Mouse (Mus musculus): ENCODE measurements around the gene St6galnac3. TPM values are rescaled to one million over a fixed set of nuclear protein-coding genes. Genes with fewer than 3 reads are reported as not detected.

Gene St6galnac3
- polyA plus RNA-seq, 1 experiment from 2014 or later = 27.2 TPM

DNA sequence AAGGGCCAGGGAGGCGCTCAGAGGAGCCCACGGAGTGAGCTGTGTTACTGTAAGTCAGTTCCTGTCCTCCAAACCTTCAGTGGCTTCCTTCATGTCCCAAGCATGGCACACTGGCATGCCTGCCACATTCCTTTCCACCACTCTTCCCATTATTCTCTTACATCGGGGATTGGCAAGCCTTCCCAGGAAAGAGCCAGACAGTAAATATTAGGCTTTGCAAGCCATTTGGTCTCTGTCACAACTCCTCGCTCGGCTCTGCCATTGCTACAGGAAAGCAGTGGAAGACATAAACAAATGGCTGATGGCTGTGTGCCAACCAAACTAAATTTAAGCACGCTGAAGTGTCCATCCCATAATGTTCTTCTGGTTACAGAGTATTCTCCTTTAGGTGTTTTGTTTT lies 7.1 kb upstream of the St6galnac3 start:
- Histone ChIP-seq H3K4me3 (no peak overlapping the region), H3K27ac (replicated peaks) (no peak overlapping the region), H3K4me2 (no peak overlapping the region), H3K4me1 (replicated peaks) (peaks cover 35% of the 10 kb centered on the region), H3K9ac (no peak overlapping the region), H3K9me3 (no peaks in the 10 kb centered on the region), H3K36me3 (no peaks in the 10 kb centered on the region), H3K27me3 (no peaks in the 10 kb centered on the region)
- no peak for ATAC-seq (ENCODE audit: low read depth)
- WGBS = 58% methylated on average over 6 of the region's 6 CpGs

DNA sequence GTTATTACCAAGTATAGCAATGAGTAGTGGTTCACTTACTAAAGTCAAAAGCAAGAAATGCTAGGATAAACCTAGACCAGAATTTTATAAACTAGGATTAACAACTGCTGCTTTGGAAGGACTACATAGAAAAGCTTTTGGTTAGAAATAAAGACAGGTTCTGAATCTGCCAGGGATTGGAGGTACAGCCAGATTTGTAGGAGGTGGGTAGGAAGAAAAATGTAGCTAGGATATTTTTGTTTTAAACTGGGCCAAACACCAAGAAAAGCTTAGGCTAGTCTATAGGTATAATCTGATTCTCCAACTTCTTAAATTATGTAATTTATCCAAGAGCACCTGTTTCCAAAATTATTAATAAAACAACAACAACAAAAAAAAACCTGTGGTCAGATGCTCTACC lies 3.6 kb upstream of the St6galnac3 start:
- peaks cover 25% of the 10 kb centered on the region for H3K4me1 ChIP-seq (replicated peaks)
- no peak overlapping the region for H3K9ac ChIP-seq
- no peaks in the 10 kb centered on the region for H3K36me3 ChIP-seq
- no peaks in the 10 kb centered on the region for H3K9me3 ChIP-seq
- no peak overlapping the region for H3K4me3 ChIP-seq
- H3K4me2 ChIP-seq = no peak overlapping the region
- H3K27ac ChIP-seq (replicated peaks) = no peak overlapping the region
- ATAC-seq (ENCODE audit: low read depth) = no peak
- peaks cover 5% of the 10 kb centered on the region; the same call in 1 of the 2 replicates for H3K27me3 ChIP-seq

DNA sequence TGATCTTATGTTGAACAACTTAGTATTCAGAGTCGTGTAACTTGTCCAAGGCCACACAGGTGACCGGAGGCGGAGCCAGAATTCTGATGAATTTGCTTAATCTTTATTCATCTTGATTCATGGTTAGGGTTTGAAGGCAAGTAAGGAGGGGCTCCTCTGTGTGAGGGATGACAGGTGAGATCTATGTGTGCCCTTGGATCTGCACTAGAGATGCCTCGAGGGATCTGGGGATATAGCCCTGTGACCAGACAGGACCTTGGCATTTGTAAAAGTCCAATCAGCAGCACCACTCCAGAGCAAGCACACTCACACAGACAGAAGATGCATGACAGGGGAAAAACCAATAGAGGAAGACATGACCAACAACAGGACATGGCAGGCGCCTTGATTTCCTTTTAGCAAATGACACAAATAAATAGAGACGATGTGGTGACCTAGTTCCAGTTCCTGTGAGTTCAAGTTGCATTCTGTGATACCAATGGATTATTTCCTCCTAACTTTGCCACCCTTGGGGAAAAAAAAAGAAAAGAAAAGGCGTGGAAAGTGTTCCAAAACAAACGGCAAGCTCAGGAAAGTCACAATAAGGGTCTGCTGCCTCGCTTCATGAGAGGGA lies 1.4 kb downstream of the St6galnac3 start:
- 80% methylated on average over 9 of the region's 9 CpGs for WGBS
- peaks cover 5% of the 10 kb centered on the region; the same call in 1 of the 2 replicates for H3K27me3 ChIP-seq

DNA sequence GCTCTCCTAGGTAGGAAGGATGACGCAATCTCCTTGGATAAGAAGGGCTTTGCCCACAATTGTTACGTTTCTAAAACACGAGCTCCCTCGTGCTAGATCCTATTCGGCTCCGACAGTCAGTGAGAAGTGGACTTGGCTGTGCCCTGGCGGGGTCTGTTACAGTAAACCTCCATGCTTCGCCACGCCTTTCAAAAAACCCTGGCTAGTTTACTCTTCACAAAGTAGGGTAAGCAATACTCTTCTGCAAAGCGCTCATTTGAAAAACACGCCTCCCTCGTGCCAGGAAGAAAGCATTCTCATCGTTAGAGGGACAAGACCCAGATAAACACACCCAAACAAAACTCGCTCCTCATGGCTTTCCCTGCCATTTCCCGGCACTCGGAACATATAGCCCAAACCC lies 3.4 kb downstream of the St6galnac3 start:
- WGBS = 91% methylated on average over 16 of the region's 16 CpGs
- H3K9ac ChIP-seq = no peak overlapping the region
- H3K4me3 ChIP-seq = no peak overlapping the region
- H3K9me3 ChIP-seq = no peaks in the 10 kb centered on the region
- no peak overlapping the region for H3K4me2 ChIP-seq
- H3K27me3 ChIP-seq = peaks cover 5% of the 10 kb centered on the region; the same call in 1 of the 2 replicates
- H3K4me1 ChIP-seq (replicated peaks) = peaks cover 40% of the 10 kb centered on the region
- H3K27ac ChIP-seq (replicated peaks) = no peak overlapping the region
- ATAC-seq (ENCODE audit: low read depth) = no peak
- no peaks in the 10 kb centered on the region for H3K36me3 ChIP-seq

More for the DNA sequence above, 1.4 kb downstream of the St6galnac3 start:
- ATAC-seq (ENCODE audit: low read depth) = no peak
- peak overlapping the region; percentile 80 for H3K4me2 ChIP-seq
- H3K4me3 ChIP-seq = peak overlapping the region; percentile 56
- peaks cover 34% of the 10 kb centered on the region for H3K4me1 ChIP-seq (replicated peaks)
- no peaks in the 10 kb centered on the region for H3K36me3 ChIP-seq
- H3K9me3 ChIP-seq = no peaks in the 10 kb centered on the region
- H3K9ac ChIP-seq = peak overlapping the region; percentile 79; the same call in 1 of the 2 replicates
- no peak overlapping the region for H3K27ac ChIP-seq (replicated peaks)

DNA sequence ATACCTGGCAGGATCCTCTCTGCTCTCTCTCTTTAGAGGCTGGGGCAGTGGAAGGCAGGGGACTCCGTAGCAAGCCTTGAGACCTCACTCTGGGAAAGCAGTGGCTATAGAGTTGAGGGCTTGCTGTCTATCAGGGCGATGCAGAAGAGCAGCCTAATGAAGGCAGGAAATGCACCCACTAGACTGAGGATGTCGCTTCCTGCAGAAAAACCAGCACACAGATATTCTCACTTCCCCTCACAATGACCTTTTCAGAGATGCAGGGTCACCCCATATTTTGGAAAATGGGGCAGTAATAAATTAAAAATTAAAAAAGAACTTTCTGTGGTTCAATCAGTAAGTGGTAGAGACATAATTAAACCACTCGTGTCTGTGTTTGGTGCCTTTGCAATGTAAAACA lies 4.1 kb downstream of the St6galnac3 start:
- Histone ChIP-seq H3K9me3 (no peaks in the 10 kb centered on the region), H3K4me2 (no peak overlapping the region), H3K4me1 (replicated peaks) (peaks cover 42% of the 10 kb centered on the region), H3K27ac (replicated peaks) (no peak overlapping the region), H3K9ac (no peak overlapping the region), H3K36me3 (no peaks in the 10 kb centered on the region), H3K27me3 (peaks cover 2% of the 10 kb centered on the region; the same call in 1 of the 2 replicates), H3K4me3 (no peak overlapping the region)
- 78% methylated on average over 4 of the region's 4 CpGs for WGBS
- no peak for ATAC-seq (ENCODE audit: low read depth)

DNA sequence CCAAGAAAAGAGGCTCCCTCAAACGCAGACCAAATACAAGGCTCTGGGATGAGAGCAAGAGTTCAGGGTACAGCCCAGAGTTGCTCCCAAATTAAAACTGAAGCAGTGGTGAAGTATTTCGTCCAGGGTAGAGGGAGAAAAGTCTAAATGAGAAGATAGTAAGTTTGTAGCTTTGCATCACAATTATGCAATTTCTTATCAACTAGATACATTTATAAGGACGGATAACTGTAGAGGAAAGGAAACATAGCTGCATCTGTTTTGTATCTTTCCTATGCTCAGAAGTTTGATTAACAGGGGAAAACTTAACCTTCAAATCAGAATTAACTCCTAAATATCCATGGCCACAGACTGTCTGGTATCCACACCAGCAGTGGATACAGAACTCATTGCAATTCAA lies 4.7 kb downstream of the St6galnac3 start:
- Histone ChIP-seq H3K9ac (0 out of 2 replicates have a peak overlapping the region, but pooled peaks have one; percentile 31), H3K36me3 (no peaks in the 10 kb centered on the region), H3K27me3 (no peaks in the 10 kb centered on the region), H3K4me2 (no peak overlapping the region), H3K4me3 (no peak overlapping the region), H3K27ac (replicated peaks) (peak overlapping the region; percentile 54; the same call in 1 of the 2 replicates), H3K4me1 (replicated peaks) (peaks cover 39% of the 10 kb centered on the region), H3K9me3 (no peaks in the 10 kb centered on the region)
- no peak for ATAC-seq (ENCODE audit: low read depth)
- WGBS = 62% methylated on average over 3 of the region's 3 CpGs

DNA sequence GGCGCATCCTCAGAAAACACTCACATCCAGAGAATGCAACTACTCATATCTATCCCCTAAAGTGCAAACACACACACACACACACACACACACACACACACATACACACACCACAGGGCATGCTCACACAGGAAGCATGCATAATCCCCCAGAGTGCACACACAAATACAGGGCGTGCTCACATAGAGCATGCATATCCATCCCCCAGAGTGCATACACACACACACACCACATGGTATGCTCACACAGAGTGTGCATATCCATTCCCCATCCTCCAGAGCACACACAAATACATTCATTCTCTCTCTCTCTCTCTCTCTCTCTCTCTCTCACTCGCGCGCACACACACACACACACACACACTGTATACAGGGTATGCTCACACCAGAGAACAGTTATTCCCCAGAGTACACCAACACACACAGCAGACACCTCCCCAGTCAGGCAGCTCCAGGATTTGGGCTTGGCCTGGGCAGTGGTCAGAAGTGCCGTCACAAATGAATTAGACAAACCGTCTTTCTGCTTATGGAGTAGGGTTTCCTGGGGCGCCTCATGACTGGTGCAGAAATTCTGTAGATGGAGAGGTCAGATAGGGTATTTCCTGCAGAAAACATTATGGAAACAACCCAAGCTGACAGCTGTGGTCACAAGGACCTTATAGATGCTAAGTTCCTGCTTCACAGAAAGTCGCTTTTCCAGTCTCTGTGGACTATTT lies 5.6 kb downstream of the St6galnac3 start:
- no peaks in the 10 kb centered on the region for H3K27me3 ChIP-seq
- H3K9me3 ChIP-seq = no peaks in the 10 kb centered on the region
- no peak overlapping the region for H3K4me3 ChIP-seq
- 82% methylated on average over 9 of the region's 9 CpGs for WGBS
- ATAC-seq (ENCODE audit: low read depth) = no peak
- H3K4me1 ChIP-seq (replicated peaks) = peaks cover 36% of the 10 kb centered on the region
- H3K27ac ChIP-seq (replicated peaks) = peak overlapping the region; percentile 54; the same call in 1 of the 2 replicates
- no peak overlapping the region for H3K4me2 ChIP-seq
- H3K36me3 ChIP-seq = no peaks in the 10 kb centered on the region
- H3K9ac ChIP-seq = no peak overlapping the region

DNA sequence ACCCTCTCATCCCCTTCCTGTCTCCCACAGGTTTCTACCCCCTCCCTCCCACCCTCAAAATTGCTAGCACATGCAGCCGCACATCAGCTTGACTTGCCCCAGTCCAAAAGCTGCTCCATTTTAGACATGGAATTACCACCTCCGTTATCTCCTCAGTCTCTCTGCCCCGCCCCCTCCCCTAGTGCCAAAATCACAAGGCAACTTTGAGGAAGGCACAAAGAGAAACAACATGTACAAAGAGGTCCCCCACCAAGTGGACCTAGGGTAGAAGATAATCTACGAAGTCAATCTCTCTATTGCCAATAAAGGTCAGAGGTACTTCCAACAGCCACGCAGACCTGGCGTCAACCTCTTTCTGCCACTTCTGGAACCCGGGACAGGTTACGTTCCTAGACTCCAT lies 6.2 kb downstream of the St6galnac3 start:
- WGBS = 83% methylated on average over 8 of the region's 8 CpGs
- Histone ChIP-seq H3K36me3 (no peaks in the 10 kb centered on the region), H3K9ac (no peak overlapping the region), H3K9me3 (no peaks in the 10 kb centered on the region), H3K4me1 (replicated peaks) (peaks cover 29% of the 10 kb centered on the region), H3K27me3 (no peaks in the 10 kb centered on the region), H3K4me3 (no peak overlapping the region), H3K27ac (replicated peaks) (no peak overlapping the region), H3K4me2 (no peak overlapping the region)
- no peak for ATAC-seq (ENCODE audit: low read depth)

DNA sequence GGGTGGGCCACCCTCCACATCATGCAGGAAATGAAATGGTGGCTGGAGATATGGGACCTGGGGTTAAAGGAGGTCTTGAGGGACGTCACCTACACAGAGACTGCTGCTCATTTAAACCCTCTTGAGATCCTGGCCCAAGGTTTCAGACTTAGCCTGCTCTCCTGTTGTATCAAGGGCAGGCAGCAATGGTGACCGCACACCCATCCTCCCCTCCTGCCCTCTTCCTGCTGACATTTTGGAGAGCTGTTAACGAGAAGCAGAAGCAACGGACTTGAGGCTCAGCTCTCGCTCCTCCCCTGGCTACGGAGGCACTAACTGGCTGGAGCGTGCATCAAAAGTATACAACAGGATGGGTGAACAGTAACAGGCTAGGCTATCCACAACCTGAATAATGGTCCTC lies 7.2 kb downstream of the St6galnac3 start:
- no peak overlapping the region for H3K4me2 ChIP-seq
- no peak overlapping the region for H3K4me3 ChIP-seq
- no peak overlapping the region for H3K27ac ChIP-seq (replicated peaks)
- no peak for ATAC-seq (ENCODE audit: low read depth)
- H3K36me3 ChIP-seq = no peaks in the 10 kb centered on the region
- no peaks in the 10 kb centered on the region for H3K9me3 ChIP-seq
- peaks cover 20% of the 10 kb centered on the region for H3K4me1 ChIP-seq (replicated peaks)
- 90% methylated on average over 7 of the region's 7 CpGs for WGBS
- H3K9ac ChIP-seq = no peak overlapping the region
- H3K27me3 ChIP-seq = no peaks in the 10 kb centered on the region

DNA sequence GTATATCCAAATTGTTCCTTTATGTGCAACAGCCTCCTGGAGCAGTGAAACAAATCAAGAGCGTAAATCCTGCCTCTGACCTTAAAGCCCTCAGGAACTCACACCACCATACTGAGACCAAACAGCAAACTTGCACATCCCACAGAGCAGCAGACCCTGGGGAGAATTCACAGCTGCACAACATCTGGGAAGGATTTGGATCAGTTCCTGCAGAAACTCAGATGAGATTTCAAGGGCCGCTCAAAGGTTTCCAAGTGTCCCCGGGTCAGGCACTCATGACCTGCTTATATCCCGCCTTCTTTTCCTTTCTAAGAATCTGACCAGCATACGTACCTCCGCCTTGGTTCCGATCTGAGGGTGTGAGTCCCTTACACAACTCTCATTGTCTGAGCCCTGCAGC lies 9.3 kb downstream of the St6galnac3 start:
- Histone ChIP-seq H3K9ac (no peak overlapping the region), H3K27ac (replicated peaks) (no peak overlapping the region), H3K4me1 (replicated peaks) (peaks cover 16% of the 10 kb centered on the region)

DNA sequence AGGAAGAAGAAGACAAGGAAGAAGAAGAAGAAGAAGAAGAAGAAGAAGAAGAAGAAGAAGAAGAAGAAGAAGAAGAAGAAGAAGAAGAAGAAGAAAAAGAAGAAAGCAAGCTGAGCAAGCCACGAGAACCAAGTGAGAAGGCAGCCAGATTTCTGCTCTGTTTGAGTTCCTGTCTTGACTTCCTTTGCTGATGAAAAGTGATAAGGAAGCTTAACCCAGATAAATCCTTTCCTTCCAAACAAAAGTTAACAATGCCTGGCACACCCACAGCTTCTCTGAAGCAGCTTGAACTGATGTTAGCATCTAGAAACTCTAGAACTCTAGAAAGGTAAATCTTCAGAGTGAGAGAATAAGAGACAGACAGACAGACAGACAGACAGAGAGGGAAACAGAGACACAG lies 14.4 kb downstream of the St6galnac3 start:
- 75% methylated on average over 1 of the region's 1 CpGs for WGBS
- no peak overlapping the region for H3K27ac ChIP-seq (replicated peaks)
- H3K9ac ChIP-seq = no peak overlapping the region
- no peak overlapping the region for H3K4me3 ChIP-seq
- no peak for ATAC-seq (ENCODE audit: low read depth)
- H3K4me1 ChIP-seq (replicated peaks) = no peaks in the 10 kb centered on the region
- no peaks in the 10 kb centered on the region for H3K36me3 ChIP-seq
- H3K9me3 ChIP-seq = no peaks in the 10 kb centered on the region
- no peaks in the 10 kb centered on the region for H3K27me3 ChIP-seq
- H3K4me2 ChIP-seq = no peak overlapping the region

More for the DNA sequence above, 9.3 kb downstream of the St6galnac3 start:
- no peak for ATAC-seq (ENCODE audit: low read depth)
- Histone ChIP-seq H3K4me3 (no peak overlapping the region), H3K27me3 (no peaks in the 10 kb centered on the region), H3K4me2 (no peak overlapping the region), H3K36me3 (no peaks in the 10 kb centered on the region), H3K9me3 (no peaks in the 10 kb centered on the region)
- WGBS = 70% methylated on average over 7 of the region's 7 CpGs

DNA sequence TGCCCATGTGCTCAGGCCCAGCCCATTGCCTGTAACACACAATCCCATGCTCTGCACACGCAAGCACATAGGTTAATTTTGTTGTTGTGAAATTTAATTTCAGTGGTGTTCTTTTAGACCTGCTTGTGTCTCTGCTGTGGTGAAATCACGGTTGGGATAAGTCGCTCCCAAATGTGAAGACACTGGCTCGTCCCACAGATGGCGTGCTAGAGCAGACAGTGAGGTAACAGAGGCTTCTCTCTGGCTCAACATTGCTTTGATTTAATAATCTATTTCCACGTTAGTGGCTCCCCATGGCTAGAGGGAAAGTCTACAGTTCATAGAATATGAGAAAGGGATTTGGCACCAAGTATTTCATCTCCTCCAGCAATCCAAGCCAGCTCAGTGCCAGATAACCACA lies 17.3 kb downstream of the St6galnac3 start:
- no peak overlapping the region for H3K4me3 ChIP-seq
- H3K4me2 ChIP-seq = no peak overlapping the region
- H3K27ac ChIP-seq (replicated peaks) = no peak overlapping the region
- no peaks in the 10 kb centered on the region for H3K36me3 ChIP-seq
- H3K9me3 ChIP-seq = no peaks in the 10 kb centered on the region
- no peak overlapping the region for H3K9ac ChIP-seq
- H3K27me3 ChIP-seq = no peaks in the 10 kb centered on the region
- ATAC-seq (ENCODE audit: low read depth) = no peak
- H3K4me1 ChIP-seq (replicated peaks) = peaks cover 4% of the 10 kb centered on the region
- WGBS = 72% methylated on average over 6 of the region's 6 CpGs

Measured in neural tube, embryonic 13.5 days (tissue).